ENCODE assay signal across 8 mouse cellular contexts in genomic region chr11:69418481-69419442, GRCm38 (mm10). TPM values are rescaled to one million over a fixed set of nuclear protein-coding genes. Genes with fewer than 3 reads are reported as not detected.
DNase-seq lines count a peak whose midpoint lies in the region; ATAC-seq and TF ChIP-seq lines count a peak whose summit lies in the region.

No protein-coding gene starts in this region.

- peak overlapping the region; percentile 67 for H3K4me3 ChIP-seq in bone marrow macrophage, adult 2 months (ENCODE audit: insufficient read depth, low read length)
- H3K4me3 ChIP-seq in embryonic fibroblast, embryonic 13.5 days (ENCODE audit: insufficient read depth, low read length): peak overlapping the region; percentile 52
- H3K4me3 ChIP-seq in limb, embryonic 14.5 days (replicated peaks; ENCODE audit: low read length): peak overlapping the region; percentile 76
- peak overlapping the region; percentile 67 for H3K4me3 ChIP-seq in midbrain, embryonic 16.5 days (ENCODE audit: low read depth, low read length)
- peak overlapping the region; percentile 48 for H3K4me3 ChIP-seq in spleen, adult 2 months (ENCODE audit: extremely low read depth, insufficient read depth, insufficient read length)

- WGBS in limb, embryonic 14.5 days: under 1% methylated on average over 43 of the region's 45 CpGs
- under 1% methylated on average over 35 of the region's 45 CpGs for WGBS in midbrain, embryonic 16.5 days
- under 1% methylated on average over 45 of the region's 45 CpGs for WGBS in spleen, adult 2 months

- peak overlapping the region; percentile 81 for H3K4me2 ChIP-seq in limb, embryonic 14.5 days (replicated peaks; ENCODE audit: low read depth, low read length, severe bottlenecking)
- peak overlapping the region; percentile 65 for H3K4me2 ChIP-seq in midbrain, embryonic 16.5 days (ENCODE audit: low read length)

- peak overlapping the region; percentile 84 for H3K27ac ChIP-seq in bone marrow macrophage, adult 2 months (ENCODE audit: insufficient read depth, low read depth, low read length)
- H3K27ac ChIP-seq in embryonic fibroblast, embryonic 13.5 days (ENCODE audit: insufficient read depth, low read length): peak overlapping the region; percentile 97
- H3K27ac ChIP-seq in limb, embryonic 14.5 days (replicated peaks; ENCODE audit: low read depth, low read length): peak overlapping the region; percentile 96
- peak overlapping the region; percentile 99 for H3K27ac ChIP-seq in midbrain, embryonic 16.5 days (ENCODE audit: low read length)
- H3K27ac ChIP-seq in spleen, adult 2 months (ENCODE audit: insufficient read depth, low read length): peak overlapping the region; percentile 63

- no peaks in the 10 kb centered on the region for H3K9me3 ChIP-seq in limb, embryonic 14.5 days (ENCODE audit: control insufficient read depth, low read length)
- no peaks in the 10 kb centered on the region for H3K9me3 ChIP-seq in midbrain, embryonic 16.5 days (replicated peaks; ENCODE audit: control insufficient read depth, low read length, poor library complexity, severe bottlenecking)

- peaks cover 12% of the 10 kb centered on the region; the same call in 1 of the 2 replicates for H3K27me3 ChIP-seq in limb, embryonic 14.5 days (ENCODE audit: control insufficient read depth, insufficient read depth, low read length)
- H3K27me3 ChIP-seq in midbrain, embryonic 16.5 days (ENCODE audit: control insufficient read depth, insufficient read depth, low read depth, low read length): peaks cover 20% of the 10 kb centered on the region
- no peaks in the 10 kb centered on the region; the same call in 1 of the 2 replicates for H3K27me3 ChIP-seq in spleen, adult 2 months (ENCODE audit: control insufficient read depth, insufficient read depth, low read length)

- H3K36me3 ChIP-seq in limb, embryonic 14.5 days (ENCODE audit: control insufficient read depth, insufficient read depth, low read length): no peaks in the 10 kb centered on the region
- H3K36me3 ChIP-seq in midbrain, embryonic 16.5 days (ENCODE audit: control insufficient read depth, insufficient read depth, low read length): no peaks in the 10 kb centered on the region
- H3K36me3 ChIP-seq in spleen, adult 2 months (ENCODE audit: control insufficient read depth, insufficient read depth, low read length): no peaks in the 10 kb centered on the region

- peak; percentile 97 for DNase-seq in A20 (ENCODE audit: low read depth, low spot score)
- peak; percentile 96 to 98 for DNase-seq in heart, adult 9 months (ENCODE audit: low spot score in 2 of 2)
- peak; percentile 97 for DNase-seq in kidney, adult 9 months
- DNase-seq in limb, embryonic 14.5 days (ENCODE audit: low spot score): peak; percentile 98
- peak; percentile 58 to 66 for DNase-seq in spleen, adult 2 months (ENCODE audit: low read depth in 1 of 2, low spot score in 2 of 2)

- no peak for TF ChIP-seq POLR2A in bone marrow macrophage, adult 2 months (IDR thresholded peaks at IDR 0.05; ENCODE audit: borderline replicate concordance, low read depth, low read length)
- peak; percentile 73 for TF ChIP-seq POLR2A in embryonic fibroblast, embryonic 13.5 days (IDR thresholded peaks at IDR 0.05; ENCODE audit: low read depth, low read length)
- TF ChIP-seq POLR2A in limb, embryonic 14.5 days (IDR thresholded peaks at IDR 0.05; ENCODE audit: borderline replicate concordance, extremely low read depth, insufficient read depth, insufficient read length): peak; percentile 42; the same call in 1 of the 2 replicates
- no peak for TF ChIP-seq POLR2A in spleen, adult 2 months (IDR thresholded peaks at IDR 0.05; ENCODE audit: low read depth, low read length)

- H3K9ac ChIP-seq in limb, embryonic 14.5 days (ENCODE audit: low read depth, low read length, severe bottlenecking): peak overlapping the region; percentile 62
- H3K9ac ChIP-seq in midbrain, embryonic 16.5 days (ENCODE audit: low read depth, low read length): peak overlapping the region; percentile 57

- H3K4me1 ChIP-seq in bone marrow macrophage, adult 2 months (ENCODE audit: control insufficient read depth, insufficient read depth, low read length): peaks cover 29% of the 10 kb centered on the region
- H3K4me1 ChIP-seq in embryonic fibroblast, embryonic 13.5 days (ENCODE audit: control insufficient read depth, insufficient read depth, low read length): no peaks in the 10 kb centered on the region
- H3K4me1 ChIP-seq in limb, embryonic 14.5 days (ENCODE audit: control insufficient read depth, insufficient read depth, low read length): peaks cover 39% of the 10 kb centered on the region
- H3K4me1 ChIP-seq in midbrain, embryonic 16.5 days (ENCODE audit: control insufficient read depth, insufficient read depth, low read length): peaks cover 39% of the 10 kb centered on the region
- H3K4me1 ChIP-seq in spleen, adult 2 months (ENCODE audit: control insufficient read depth, insufficient read depth, insufficient read length): peaks cover 14% of the 10 kb centered on the region; the same call in 1 of the 2 replicates

- peak; percentile 91 for ATAC-seq in limb, embryonic 14.5 days (ENCODE audit: low FRiP score, low read depth)
- ATAC-seq in midbrain, embryonic 16.5 days: peak; percentile 92

- 0 out of 2 replicates have a peak, but pooled peaks have one; percentile 10 for TF ChIP-seq CTCF in bone marrow macrophage, adult 2 months (IDR thresholded peaks at IDR 0.05; ENCODE audit: low read depth, low read length)
- TF ChIP-seq CTCF in embryonic fibroblast, embryonic 13.5 days (IDR thresholded peaks at IDR 0.05; ENCODE audit: borderline replicate concordance, insufficient read depth, low read length): no peak
- TF ChIP-seq CTCF in spleen, adult 2 months (IDR thresholded peaks at IDR 0.05; ENCODE audit: extremely low read depth, insufficient read depth, insufficient read length, insufficient replicate concordance): no peak

RNA-seq across cellular contexts. Expression of gene Kdm6b, which starts 5.3 kb away (rescaled TPM):
- polyA plus RNA-seq in bone marrow macrophage, adult 2 months (2012; ENCODE audit: insufficient read depth, insufficient read length, missing spikeins): 8.1 and 9.3 TPM in 2 replicates
- polyA plus RNA-seq in embryonic fibroblast, embryonic 13.5 days (2011; ENCODE audit: insufficient read length, low read depth, missing spikeins): 31.8 and 33.4 TPM in 2 replicates
- 23.7 and 27.5 TPM in 2 replicates for polyA plus RNA-seq in limb, embryonic 14.5 days (2012; rRNA removed)
- 31.4 and 36.4 TPM in 2 replicates for polyA plus RNA-seq in limb, embryonic 14.5 days (2014; fragmentation: Nextera tagmentation; extraction: Ambion mirVana)
- 36.4 and 39.0 TPM in 2 replicates for polyA plus RNA-seq in midbrain, embryonic 16.5 days (2015; fragmentation: Nextera tagmentation; extraction: Ambion mirVana)
- polyA plus RNA-seq in spleen, adult 2 months (2012; rRNA removed): 15.8 and 17.0 TPM in 2 replicates

RNA-seq across cellular contexts. Expression of gene Tmem88, which starts 20.7 kb away (rescaled TPM):
- not detected in 2 replicates for polyA plus RNA-seq in bone marrow macrophage, adult 2 months (2012; ENCODE audit: insufficient read depth, insufficient read length, missing spikeins)
- 9.1 and 10.3 TPM in 2 replicates for polyA plus RNA-seq in embryonic fibroblast, embryonic 13.5 days (2011; ENCODE audit: insufficient read length, low read depth, missing spikeins)
- 17.0 and 23.7 TPM in 2 replicates for polyA plus RNA-seq in limb, embryonic 14.5 days (2012; rRNA removed)
- polyA plus RNA-seq in limb, embryonic 14.5 days (2014; fragmentation: Nextera tagmentation; extraction: Ambion mirVana): 18.7 and 18.9 TPM in 2 replicates
- polyA plus RNA-seq in midbrain, embryonic 16.5 days (2015; fragmentation: Nextera tagmentation; extraction: Ambion mirVana): 5.2 and 5.9 TPM in 2 replicates
- 14.3 and 20.5 TPM in 2 replicates for polyA plus RNA-seq in spleen, adult 2 months (2012; rRNA removed)

RNA-seq across cellular contexts. Expression of gene Cyb5d1, which starts 23.3 kb away (rescaled TPM):
- polyA plus RNA-seq in bone marrow macrophage, adult 2 months (2012; ENCODE audit: insufficient read depth, insufficient read length, missing spikeins): 22.5 and 23.2 TPM in 2 replicates
- polyA plus RNA-seq in embryonic fibroblast, embryonic 13.5 days (2011; ENCODE audit: insufficient read length, low read depth, missing spikeins): 51.0 and 51.7 TPM in 2 replicates
- polyA plus RNA-seq in limb, embryonic 14.5 days (2012; rRNA removed): 29.5 and 32.7 TPM in 2 replicates
- 22.3 and 27.3 TPM in 2 replicates for polyA plus RNA-seq in limb, embryonic 14.5 days (2014; fragmentation: Nextera tagmentation; extraction: Ambion mirVana)
- 27.1 and 28.9 TPM in 2 replicates for polyA plus RNA-seq in midbrain, embryonic 16.5 days (2015; fragmentation: Nextera tagmentation; extraction: Ambion mirVana)
- polyA plus RNA-seq in spleen, adult 2 months (2012; rRNA removed): 9.5 and 11.1 TPM in 2 replicates

RNA-seq across cellular contexts. Expression of gene Naa38, which starts 23.5 kb away (rescaled TPM):
- 69.8 and 73.7 TPM in 2 replicates for polyA plus RNA-seq in bone marrow macrophage, adult 2 months (2012; ENCODE audit: insufficient read depth, insufficient read length, missing spikeins)
- polyA plus RNA-seq in embryonic fibroblast, embryonic 13.5 days (2011; ENCODE audit: insufficient read length, low read depth, missing spikeins): 75.6 and 81.1 TPM in 2 replicates
- polyA plus RNA-seq in limb, embryonic 14.5 days (2012; rRNA removed): 127 and 131 TPM in 2 replicates
- polyA plus RNA-seq in limb, embryonic 14.5 days (2014; fragmentation: Nextera tagmentation; extraction: Ambion mirVana): 161 and 171 TPM in 2 replicates
- polyA plus RNA-seq in midbrain, embryonic 16.5 days (2015; fragmentation: Nextera tagmentation; extraction: Ambion mirVana): 86.2 and 89.6 TPM in 2 replicates
- 82.3 and 105 TPM in 2 replicates for polyA plus RNA-seq in spleen, adult 2 months (2012; rRNA removed)

RNA-seq across cellular contexts. Expression of gene Chd3, which starts 49.6 kb away (rescaled TPM):
- polyA plus RNA-seq in bone marrow macrophage, adult 2 months (2012; ENCODE audit: insufficient read depth, insufficient read length, missing spikeins): 134 and 137 TPM in 2 replicates
- polyA plus RNA-seq in embryonic fibroblast, embryonic 13.5 days (2011; ENCODE audit: insufficient read length, low read depth, missing spikeins): 175 and 199 TPM in 2 replicates
- polyA plus RNA-seq in limb, embryonic 14.5 days (2012; rRNA removed): 425 and 497 TPM in 2 replicates
- 97.8 and 113 TPM in 2 replicates for polyA plus RNA-seq in limb, embryonic 14.5 days (2014; fragmentation: Nextera tagmentation; extraction: Ambion mirVana)
- polyA plus RNA-seq in midbrain, embryonic 16.5 days (2015; fragmentation: Nextera tagmentation; extraction: Ambion mirVana): 82.8 and 86.1 TPM in 2 replicates
- 146 and 160 TPM in 2 replicates for polyA plus RNA-seq in spleen, adult 2 months (2012; rRNA removed)

Comparison
In these comparisons a context has a peak if more than half of its experiments do, and no peak if none do; other contexts are left out.
1. Peak in every context shown above with its lines: DNase-seq, ATAC-seq, H3K4me3 ChIP-seq and H3K27ac ChIP-seq.
2. POLR2A ChIP-seq: peak in embryonic fibroblast, embryonic 13.5 days (single experiment) and limb, embryonic 14.5 days (single experiment); none in bone marrow macrophage, adult 2 months (single experiment) and spleen, adult 2 months (single experiment).